Mouse (Mus musculus) hindbrain, embryonic 14.5 days (tissue): ENCODE measurements around the gene Cacng8. TPM values are rescaled to one million over a fixed set of nuclear protein-coding genes. Genes with fewer than 3 reads are reported as not detected.
A peak's percentile ranks its signal among the peaks of the same experiment; 100 is the strongest.
"Not testable (repeated sequence)": the region's sequence is repeated elsewhere in the genome, so short reads cannot be mapped to it uniquely, and the experiment has no call there.

ENCODE experiments used
- ATAC-seq: fragments of 200-750 bp; cut with Nextera tagmentation; 2 replicates; pipeline ENCODE4 v1.8.0; 2017; ENCODE audit warnings: moderate number of reproducible peaks, mild to moderate bottlenecking, moderate TSS enrichment, moderate library complexity; ENCODE audit not compliant: low FRiP score
- DNase-seq: peaks from one replicate; pipeline ENCODE4 v3.0.0-alpha.2; 2015; ENCODE audit warnings: low spot score
- H3K27ac ChIP-seq: fragments of 300-500 bp; sonication (generic); 2 replicates; pipeline ENCODE4 v1.5.1; 2014; ENCODE audit warnings: mild to moderate bottlenecking, moderate library complexity
- H3K27me3 ChIP-seq: fragments of 300-500 bp; sonication (generic); 2 replicates; pipeline ENCODE4 v1.6.1; 2014; ENCODE audit warnings: mild to moderate bottlenecking, low read length, mixed read lengths; ENCODE audit not compliant: control insufficient read depth, insufficient read depth
- H3K36me3 ChIP-seq: fragments of 300-500 bp; sonication (generic); replicated peaks from 2 replicates; pipeline ENCODE4 v1.6.1; 2014; ENCODE audit not compliant: control insufficient read depth, insufficient read depth
- H3K4me1 ChIP-seq: fragments of 300-500 bp; sonication (generic); replicated peaks from 2 replicates; pipeline ENCODE4 v1.6.1; 2014; ENCODE audit warnings: antibody characterized with exemption, low read length, mixed read lengths; ENCODE audit not compliant: control insufficient read depth, insufficient read depth
- H3K4me2 ChIP-seq: fragments of 300-500 bp; sonication (generic); replicated peaks from 2 replicates; pipeline ENCODE4 v1.6.1; 2014; ENCODE audit warnings: mild to moderate bottlenecking, moderate library complexity
- H3K4me3 ChIP-seq: fragments of 300-500 bp; sonication (generic); replicated peaks from 2 replicates; pipeline ENCODE4 v1.5.1; 2014; ENCODE audit warnings: mild to moderate bottlenecking, low read length
- H3K9ac ChIP-seq: fragments of 300-500 bp; sonication (generic); 2 replicates; pipeline ENCODE4 v1.6.1; 2014
- H3K9me3 ChIP-seq: fragments of 300-500 bp; sonication (generic); 2 replicates; pipeline ENCODE4 v1.6.1; 2016; ENCODE audit warnings: low read length; ENCODE audit not compliant: control insufficient read depth
- WGBS: fragments of 180-500 bp; shearing (Covaris S2); extraction: QIAGEN DNeasy Blood & Tissue Kit; methylation state at CpG from one replicate; pipeline ENCODE4 v1.1.7; 2014; 5-methylcytosine and 5-hydroxymethylcytosine counted together
- polyA plus RNA-seq: library from polyadenylated mRNA; unstranded; fragments of >200 nt; fragmentation: Nextera tagmentation; extraction: Ambion mirVana; gene quantifications from 2 replicates; pipeline ENCODE4 v1.2.1, GENCODE M21; 2014

Cacng8 gene
- polyA plus RNA-seq, 1 experiment from 2014 or later, result 11.5 TPM

DNA sequence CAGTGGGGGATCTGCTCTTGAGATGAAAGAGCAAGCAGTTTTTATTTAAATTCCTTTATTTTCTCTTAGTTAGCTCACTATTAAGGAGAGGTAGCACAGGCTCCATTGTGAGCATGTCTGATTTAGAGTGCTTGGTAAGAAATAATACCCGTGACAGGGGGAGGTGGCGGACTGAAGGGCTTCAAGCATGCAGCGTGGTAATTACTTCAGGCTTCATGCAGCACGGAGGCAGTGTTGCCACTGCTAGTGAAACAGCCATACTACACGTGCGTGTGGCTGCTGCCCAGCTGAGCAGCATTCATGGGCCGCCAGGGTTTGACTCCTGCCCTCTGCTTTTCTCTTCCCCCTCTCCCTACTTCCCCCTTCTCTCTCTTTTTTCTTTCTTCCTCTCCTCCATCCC, 7.3 kb downstream of the Cacng8 start:
- Histone ChIP-seq H3K4me2 (peak overlapping the region; percentile 30), H3K27me3 (no peaks in the 10 kb centered on the region), H3K27ac (no peak overlapping the region), H3K4me3 (peak overlapping the region; percentile 7; the same call in 1 of the 2 replicates), H3K4me1 (peaks cover 19% of the 10 kb centered on the region), H3K9me3 (no peaks in the 10 kb centered on the region), H3K36me3 (peaks cover 22% of the 10 kb centered on the region), H3K9ac (0 out of 2 replicates have a peak overlapping the region, but pooled peaks have one; percentile 11)
- DNase-seq (no peak), ATAC-seq (peak; percentile 58; the same call in 1 of the 2 replicates)
- 25% methylated on average over 7 of the region's 7 CpGs for WGBS

DNA sequence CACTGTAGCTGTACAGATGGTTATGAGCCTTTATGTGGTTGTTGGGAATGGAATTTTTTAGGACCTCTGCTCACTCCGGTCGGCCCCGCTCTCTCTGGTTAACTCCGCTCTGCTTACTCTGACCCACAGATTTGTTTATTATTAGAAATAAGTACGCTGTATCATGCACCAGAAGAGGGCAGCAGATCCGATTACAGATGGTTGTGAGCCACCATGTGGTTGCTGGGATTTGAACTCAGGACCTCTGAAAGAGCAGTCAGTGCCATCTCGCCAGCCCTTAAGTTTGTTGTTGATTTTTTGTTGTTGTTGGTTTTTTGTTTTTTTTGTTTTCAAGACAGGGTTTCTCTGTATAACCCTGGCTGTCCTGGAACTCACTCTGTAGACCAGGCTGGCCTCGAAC, 7.9 kb downstream of the Cacng8 start:
- H3K4me2 ChIP-seq, H3K27me3 ChIP-seq, H3K9ac ChIP-seq, DNase-seq, ATAC-seq, H3K4me3 ChIP-seq, H3K27ac ChIP-seq, H3K9me3 ChIP-seq: not testable (repeated sequence)
- Histone ChIP-seq H3K36me3 (peaks cover 25% of the 10 kb centered on the region), H3K4me1 (peaks cover 15% of the 10 kb centered on the region; the same call in 1 of the 2 replicates)
- 89% methylated on average over 8 of the region's 8 CpGs for WGBS

DNA sequence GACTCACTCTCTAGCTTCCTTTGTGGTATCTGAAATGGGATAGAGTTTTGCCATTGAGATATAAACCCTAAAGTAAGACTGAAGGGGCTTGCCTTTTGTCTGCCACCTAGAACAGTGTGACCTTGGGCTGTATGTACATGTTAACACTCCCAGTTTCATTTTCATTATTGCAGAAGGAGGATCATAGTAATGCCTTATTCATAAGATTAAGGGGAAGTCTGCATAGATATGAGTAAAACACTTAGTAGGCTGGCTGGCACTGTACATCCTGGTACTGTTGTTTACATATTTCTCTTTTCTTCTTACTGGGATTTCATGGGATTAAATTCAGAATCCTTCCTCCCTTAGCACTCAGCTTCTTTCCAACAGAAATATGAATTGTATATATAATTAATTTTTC, 9.5 kb downstream of the Cacng8 start:
- ATAC-seq (no peak), DNase-seq (no peak)
- Histone ChIP-seq H3K9me3 (no peaks in the 10 kb centered on the region), H3K27me3 (no peaks in the 10 kb centered on the region), H3K36me3 (0 out of 2 replicates have a peak, but pooled peaks cover 15% of the 10 kb centered on the region), H3K27ac (no peak overlapping the region), H3K4me3 (no peak overlapping the region), H3K4me2 (no peak overlapping the region), H3K4me1 (peaks cover 14% of the 10 kb centered on the region; the same call in 1 of the 2 replicates), H3K9ac (no peak overlapping the region)

DNA sequence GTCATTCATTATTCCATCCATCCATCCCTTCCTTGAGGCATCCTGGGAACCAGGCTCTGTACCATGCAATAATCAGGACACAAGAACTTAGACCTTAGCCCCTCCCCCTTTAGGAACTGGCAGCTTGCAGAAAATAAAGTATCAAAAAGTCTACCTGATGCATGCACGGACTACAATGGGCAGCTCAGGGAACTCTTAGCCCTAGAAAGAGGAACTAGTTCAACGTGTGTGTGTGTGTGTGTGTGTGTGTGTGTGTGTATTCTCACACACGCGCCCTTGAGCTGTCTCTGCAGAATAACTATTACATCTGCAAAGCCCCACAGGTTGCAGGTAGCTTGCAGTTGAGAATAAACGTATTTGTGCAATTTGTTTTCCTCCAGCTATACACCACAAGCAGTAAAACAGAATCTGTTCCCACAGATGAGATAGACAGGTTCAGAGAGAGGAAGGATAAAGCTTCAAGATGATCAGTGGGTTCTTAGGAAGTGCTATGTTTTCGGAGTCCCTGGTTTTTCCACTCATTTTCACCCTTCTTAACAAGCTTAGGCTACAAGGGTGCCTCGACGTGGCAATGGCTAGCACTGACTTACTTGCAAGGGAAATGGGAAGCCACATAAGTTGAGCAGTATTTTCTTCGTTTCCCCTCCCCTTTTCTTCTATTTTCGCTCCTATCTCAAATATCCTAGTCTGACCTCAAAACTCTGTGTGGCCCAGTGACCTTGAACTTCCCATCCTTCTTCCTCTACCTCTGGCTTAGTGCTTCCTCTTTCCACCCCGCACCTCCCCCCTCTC, 19.4 kb downstream of the Cacng8 start:
- H3K27ac ChIP-seq, result no peak overlapping the region
- no peak overlapping the region for H3K4me2 ChIP-seq
- H3K9me3 ChIP-seq, result no peaks in the 10 kb centered on the region
- no peak overlapping the region for H3K4me3 ChIP-seq
- H3K27me3 ChIP-seq, result peaks cover 25% of the 10 kb centered on the region
- H3K36me3 ChIP-seq, result no peaks in the 10 kb centered on the region
- DNase-seq, result no peak
- H3K9ac ChIP-seq, result no peak overlapping the region
- 74% methylated on average over 11 of the region's 11 CpGs for WGBS
- no peak for ATAC-seq
- peaks cover 11% of the 10 kb centered on the region; the same call in 1 of the 2 replicates for H3K4me1 ChIP-seq

DNA sequence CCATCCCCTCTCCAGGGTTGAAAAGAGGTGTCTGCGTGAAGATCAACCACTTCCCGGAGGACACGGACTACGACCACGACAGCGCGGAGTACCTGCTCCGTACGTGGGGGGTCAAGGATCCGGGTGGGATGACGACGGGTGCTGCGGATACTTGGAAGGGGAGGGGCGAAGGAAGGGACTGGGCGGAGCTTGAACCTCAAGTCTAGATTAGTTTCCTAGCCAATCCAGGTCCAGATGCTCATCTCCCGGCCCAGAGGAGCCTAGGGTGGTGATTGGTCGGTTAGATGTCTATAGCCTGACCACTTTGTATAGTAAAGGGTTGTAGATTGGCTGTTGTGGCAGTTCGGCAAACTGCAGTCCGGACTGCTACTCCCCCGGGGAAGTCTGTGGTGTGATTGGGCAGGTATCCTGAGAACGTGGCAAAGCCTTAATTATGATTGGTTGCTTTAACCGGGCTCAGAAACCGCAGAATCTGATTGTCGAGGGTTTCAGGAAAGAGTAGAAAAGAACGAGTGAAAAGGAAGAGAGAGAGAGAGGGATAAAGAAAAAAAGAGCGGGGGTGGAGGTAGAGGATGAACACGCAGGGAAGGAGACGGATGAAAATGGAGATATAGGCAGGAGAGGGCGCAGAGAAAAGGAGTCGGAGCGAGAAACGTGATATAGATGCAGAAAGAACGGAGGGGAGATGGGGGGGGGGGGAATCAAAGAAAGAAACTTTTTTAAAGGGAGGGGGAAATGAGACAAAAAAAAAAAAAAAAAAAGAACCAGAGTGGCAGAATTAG, 20.9 kb downstream of the Cacng8 start:
- ATAC-seq (peak; percentile 92), DNase-seq (peak; percentile 70)
- Histone ChIP-seq H3K27me3 (peaks cover 32% of the 10 kb centered on the region), H3K27ac (no peak overlapping the region), H3K4me1 (peaks cover 11% of the 10 kb centered on the region; the same call in 1 of the 2 replicates), H3K36me3 (no peaks in the 10 kb centered on the region), H3K4me3 (peak overlapping the region; percentile 30), H3K9ac (peak overlapping the region; percentile 50), H3K4me2 (peak overlapping the region; percentile 89), H3K9me3 (no peaks in the 10 kb centered on the region)
- WGBS, result under 1% methylated on average over 33 of the region's 33 CpGs

DNA sequence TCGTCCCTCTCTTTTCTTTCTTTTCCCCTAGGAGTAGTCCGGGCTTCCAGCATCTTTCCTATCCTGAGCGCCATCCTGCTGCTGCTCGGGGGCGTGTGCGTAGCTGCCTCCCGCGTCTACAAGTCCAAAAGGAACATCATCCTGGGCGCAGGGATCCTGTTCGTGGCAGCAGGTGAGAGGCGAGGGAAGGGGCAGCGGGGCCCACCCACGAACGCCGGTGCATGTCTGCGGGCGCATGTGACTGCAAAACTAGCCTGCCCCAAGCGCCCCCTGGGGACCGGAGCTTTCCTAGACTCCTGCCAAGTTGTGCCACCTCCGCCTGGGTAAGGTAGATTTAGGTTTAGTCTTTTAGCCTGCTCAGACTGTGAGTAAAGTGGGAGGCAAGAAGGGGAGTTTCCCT, 21.6 kb downstream of the Cacng8 start:
- Histone ChIP-seq H3K4me3 (peak overlapping the region; percentile 30), H3K27ac (no peak overlapping the region), H3K27me3 (peaks cover 39% of the 10 kb centered on the region), H3K4me2 (peak overlapping the region; percentile 89), H3K4me1 (peaks cover 11% of the 10 kb centered on the region; the same call in 1 of the 2 replicates), H3K36me3 (no peaks in the 10 kb centered on the region), H3K9ac (peak overlapping the region; percentile 50), H3K9me3 (no peaks in the 10 kb centered on the region)
- DNase-seq (no peak), ATAC-seq (no peak)
- 2% methylated on average over 20 of the region's 20 CpGs for WGBS

GRCm38 (mm10) chr7:3414888-3415287, 24.4 kb downstream of the Cacng8 start:
- no peaks in the 10 kb centered on the region for H3K36me3 ChIP-seq
- under 1% methylated on average over 46 of the region's 47 CpGs for WGBS
- H3K4me1 ChIP-seq, result peaks cover 11% of the 10 kb centered on the region; the same call in 1 of the 2 replicates
- no peak overlapping the region for H3K27ac ChIP-seq
- H3K4me3 ChIP-seq, result peak overlapping the region; percentile 60
- DNase-seq (no peak), ATAC-seq (0 out of 2 replicates have a peak, but pooled peaks have one; percentile 0)
- peak overlapping the region; percentile 73 for H3K9ac ChIP-seq
- H3K4me2 ChIP-seq, result peak overlapping the region; percentile 98
- H3K27me3 ChIP-seq, result peaks cover 43% of the 10 kb centered on the region
- H3K9me3 ChIP-seq, result no peaks in the 10 kb centered on the region

- peak; percentile 12; the same call in 1 of the 2 replicates for ATAC-seq
- DNase-seq, result no peak
- Histone ChIP-seq H3K27me3 (peaks cover 43% of the 10 kb centered on the region), H3K27ac (no peak overlapping the region), H3K4me3 (peak overlapping the region; percentile 60), H3K9me3 (no peaks in the 10 kb centered on the region), H3K4me2 (peak overlapping the region; percentile 98), H3K36me3 (no peaks in the 10 kb centered on the region), H3K9ac (peak overlapping the region; percentile 73), H3K4me1 (peaks cover 11% of the 10 kb centered on the region; the same call in 1 of the 2 replicates)
- WGBS, result under 1% methylated on average over 45 of the region's 60 CpGs
Measured at GRCm38 (mm10) chr7:3415378-3415777, 24.9 kb downstream of the Cacng8 start.

GRCm38 (mm10) chr7:3419941-3420340, 29.5 kb downstream of the Cacng8 start:
- no peak overlapping the region for H3K4me2 ChIP-seq
- ATAC-seq (no peak), DNase-seq (no peak)
- no peaks in the 10 kb centered on the region for H3K36me3 ChIP-seq
- H3K9ac ChIP-seq, result no peak overlapping the region
- peaks cover 55% of the 10 kb centered on the region for H3K27me3 ChIP-seq
- WGBS, result 33% methylated on average over 6 of the region's 6 CpGs
- H3K27ac ChIP-seq, result no peak overlapping the region
- no peaks in the 10 kb centered on the region for H3K9me3 ChIP-seq
- no peak overlapping the region for H3K4me3 ChIP-seq
- peaks cover 4% of the 10 kb centered on the region for H3K4me1 ChIP-seq
